Comparison of ENCODE assay signal across 26 mouse cellular contexts in genomic region chr10:61942719-61943118, GRCm38 (mm10). TPM values are rescaled to one million over a fixed set of nuclear protein-coding genes. Genes with fewer than 3 reads are reported as not detected.
"Had no signal": no experiment of that assay in that cellular context is flagged by ENCODE, and none has a peak within 500 bp of the region (broad histone marks: within the 10 kb centered on the region; RNA-seq: fewer than 3 reads in every experiment).

No protein-coding gene starts in this region.

- H3K27ac ChIP-seq: forebrain, embryonic 15.5 days; heart, adult 2 months; hindbrain, embryonic 12.5 days; hindbrain, embryonic 15.5 days; hindbrain, postnatal 0 days; kidney, embryonic 15.5 days; kidney, postnatal 0 days; limb, embryonic 13.5 days; limb, embryonic 15.5 days had no signal

- H3K4me1 ChIP-seq: forebrain, embryonic 15.5 days; hindbrain, embryonic 12.5 days; hindbrain, embryonic 15.5 days; limb, embryonic 15.5 days had no signal

- H3K9me3 ChIP-seq: forebrain, embryonic 15.5 days; heart, embryonic 12.5 days; hindbrain, embryonic 12.5 days; hindbrain, embryonic 15.5 days; kidney, embryonic 15.5 days; limb, embryonic 13.5 days; limb, embryonic 15.5 days had no signal

- H3K36me3 ChIP-seq: forebrain, embryonic 15.5 days; heart, embryonic 12.5 days; hindbrain, embryonic 12.5 days; hindbrain, embryonic 15.5 days; kidney, embryonic 15.5 days; limb, embryonic 13.5 days; limb, embryonic 15.5 days had no signal

- H3K27me3 ChIP-seq: heart, embryonic 12.5 days; kidney, embryonic 15.5 days had no signal

- H3K9ac ChIP-seq: forebrain, embryonic 15.5 days; forebrain, postnatal 0 days; heart, embryonic 12.5 days; hindbrain, embryonic 12.5 days; hindbrain, embryonic 15.5 days; kidney, embryonic 15.5 days; limb, embryonic 13.5 days; limb, embryonic 15.5 days had no signal

- DNase-seq: forebrain, postnatal 0 days; gastrocnemius, postnatal 14 days; gastrocnemius, postnatal 36 days; heart, adult 11 months; heart, adult 2 months; heart, postnatal 14 days; heart, postnatal 36 days; kidney, adult 11 months; kidney, adult 2 months; kidney, adult 9 months; kidney, postnatal 14 days; kidney, postnatal 36 days; layer of hippocampus, adult 9-11 months; layer of hippocampus, postnatal 36 days; left cerebral cortex, postnatal 4 days had no signal

- H3K4me2 ChIP-seq: forebrain, embryonic 15.5 days; heart, embryonic 12.5 days; hindbrain, embryonic 12.5 days; hindbrain, embryonic 15.5 days; kidney, embryonic 15.5 days; limb, embryonic 13.5 days; limb, embryonic 15.5 days had no signal

- ATAC-seq: forebrain, embryonic 15.5 days; forebrain, postnatal 0 days; hindbrain, postnatal 0 days; intestine, embryonic 16.5 days had no signal

- H3K4me3 ChIP-seq: forebrain, embryonic 15.5 days; heart, adult 2 months; heart, embryonic 12.5 days; hindbrain, embryonic 12.5 days; hindbrain, embryonic 15.5 days; kidney, embryonic 15.5 days; limb, embryonic 13.5 days; limb, embryonic 15.5 days had no signal

RNA-seq across cellular contexts. Expression of gene Col13a1, which starts 36.2 kb away (rescaled TPM):
- total RNA-seq: hematopoietic stem cell, adult 5-6 weeks had no signal
